Mouse (Mus musculus) brown adipose tissue, adult 24 weeks (tissue): ENCODE measurements around the gene Acsbg2. TPM values are rescaled to one million over a fixed set of nuclear protein-coding genes. Genes with fewer than 3 reads are reported as not detected.
"Not testable (repeated sequence)": the region's sequence is repeated elsewhere in the genome, so short reads cannot be mapped to it uniquely, and the experiment has no call there.

Experiments used
- H3K27ac ChIP-seq: fragments of 200-500 bp; replicated peaks from 2 replicates; pipeline ENCODE4 v1.5.1; 2012; ENCODE audit warnings: low read depth, mild to moderate bottlenecking, low read length
- H3K4me1 ChIP-seq: fragments of 200-500 bp; 2 replicates; pipeline ENCODE4 v1.6.1; 2012; ENCODE audit warnings: low read length, mixed read lengths; ENCODE audit not compliant: control insufficient read depth, insufficient read depth, insufficient read length
- H3K4me3 ChIP-seq: fragments of 200-500 bp; 2 replicates; pipeline ENCODE4 v1.5.1; 2012; ENCODE audit warnings: low read depth, mild to moderate bottlenecking, low read length, moderate library complexity; ENCODE audit not compliant: insufficient read depth
- polyA plus RNA-seq: library from polyadenylated mRNA; stranded (reverse); fragments of >200 nt; gene quantifications from 2 replicates; pipeline ENCODE4 v1.2.4, GENCODE M21; 2012; ENCODE audit not compliant: missing spikeins, insufficient read depth, insufficient read length

Acsbg2 gene
- not detected in 2 replicates for polyA plus RNA-seq

- Histone ChIP-seq H3K27ac (no peak within 1 kb of the TSS), H3K4me3 (no peak within 1 kb of the TSS), H3K4me1 (no peaks in the 10 kb centered on the region)
Measured at GRCm38 (mm10) chr17:56874237-56874636, at the start of gene Acsbg2. Gene Acsbg2 (minus strand): TSS chr17:56874447.

- Histone ChIP-seq H3K4me3 (no peak overlapping the region), H3K27ac (no peak overlapping the region), H3K4me1 (no peaks in the 10 kb centered on the region)
Measured at GRCm38 (mm10) chr17:56919725-56920124, 45.5 kb upstream of the Acsbg2 start.

GRCm38 (mm10) chr17:56917166-56917565 is 42.9 kb upstream of the Acsbg2 start:
- Histone ChIP-seq H3K4me3 (no peak overlapping the region), H3K27ac (no peak overlapping the region)

GRCm38 (mm10) chr17:56913444-56913843 is 39.2 kb upstream of the Acsbg2 start:
- peaks cover 2% of the 10 kb centered on the region; the same call in 1 of the 2 replicates for H3K4me1 ChIP-seq
- H3K27ac ChIP-seq: no peak overlapping the region
- H3K4me3 ChIP-seq: no peak overlapping the region

More at GRCm38 (mm10) chr17:56917166-56917565, 42.9 kb upstream of the Acsbg2 start:
- H3K4me1 ChIP-seq: peaks cover 2% of the 10 kb centered on the region; the same call in 1 of the 2 replicates

GRCm38 (mm10) chr17:56913023-56913422 is 38.8 kb upstream of the Acsbg2 start:
- Histone ChIP-seq H3K4me1 (peaks cover 2% of the 10 kb centered on the region; the same call in 1 of the 2 replicates), H3K27ac (no peak overlapping the region), H3K4me3 (no peak overlapping the region)

- not testable (repeated sequence) for H3K27ac ChIP-seq, H3K4me1 ChIP-seq
Measured at GRCm38 (mm10) chr17:56909764-56910163, 35.5 kb upstream of the Acsbg2 start.

GRCm38 (mm10) chr17:56907887-56908286 is 33.6 kb upstream of the Acsbg2 start:
- no peak overlapping the region for H3K27ac ChIP-seq
- no peak overlapping the region for H3K4me3 ChIP-seq
- no peaks in the 10 kb centered on the region; the same call in 1 of the 2 replicates for H3K4me1 ChIP-seq

More at GRCm38 (mm10) chr17:56909764-56910163, 35.5 kb upstream of the Acsbg2 start:
- H3K4me3 ChIP-seq: not testable (repeated sequence)

- no peak overlapping the region for H3K27ac ChIP-seq
Measured at GRCm38 (mm10) chr17:56907096-56907495, 32.8 kb upstream of the Acsbg2 start.

GRCm38 (mm10) chr17:56906166-56906565 is 31.9 kb upstream of the Acsbg2 start:
- Histone ChIP-seq H3K4me3 (no peak overlapping the region), H3K4me1 (no peaks in the 10 kb centered on the region; the same call in 1 of the 2 replicates), H3K27ac (no peak overlapping the region)

More at GRCm38 (mm10) chr17:56907096-56907495, 32.8 kb upstream of the Acsbg2 start:
- no peak overlapping the region for H3K4me3 ChIP-seq
- no peaks in the 10 kb centered on the region; the same call in 1 of the 2 replicates for H3K4me1 ChIP-seq

GRCm38 (mm10) chr17:56902698-56903097 is 28.5 kb upstream of the Acsbg2 start:
- no peaks in the 10 kb centered on the region; the same call in 1 of the 2 replicates for H3K4me1 ChIP-seq
- H3K4me3 ChIP-seq: no peak overlapping the region

GRCm38 (mm10) chr17:56897630-56898195 is 23.5 kb upstream of the Acsbg2 start:
- H3K4me1 ChIP-seq: no peaks in the 10 kb centered on the region; the same call in 1 of the 2 replicates
- no peak overlapping the region for H3K4me3 ChIP-seq
- H3K27ac ChIP-seq: no peak overlapping the region

More at GRCm38 (mm10) chr17:56902698-56903097, 28.5 kb upstream of the Acsbg2 start:
- H3K27ac ChIP-seq: no peak overlapping the region

- H3K4me3 ChIP-seq: no peak overlapping the region
- H3K4me1 ChIP-seq: no peaks in the 10 kb centered on the region; the same call in 1 of the 2 replicates
- H3K27ac ChIP-seq: no peak overlapping the region
Measured at GRCm38 (mm10) chr17:56896513-56897129, 22.4 kb upstream of the Acsbg2 start.

GRCm38 (mm10) chr17:56895368-56895918 is 21.2 kb upstream of the Acsbg2 start:
- Histone ChIP-seq H3K27ac (no peak overlapping the region), H3K4me3 (no peak overlapping the region)

GRCm38 (mm10) chr17:56890018-56890417 is 15.8 kb upstream of the Acsbg2 start:
- Histone ChIP-seq H3K4me1 (no peaks in the 10 kb centered on the region), H3K27ac (no peak overlapping the region), H3K4me3 (no peak overlapping the region)

More at GRCm38 (mm10) chr17:56895368-56895918, 21.2 kb upstream of the Acsbg2 start:
- no peaks in the 10 kb centered on the region; the same call in 1 of the 2 replicates for H3K4me1 ChIP-seq

- Histone ChIP-seq H3K4me3 (no peak overlapping the region), H3K27ac (no peak overlapping the region), H3K4me1 (no peaks in the 10 kb centered on the region; the same call in 1 of the 2 replicates)
Measured at GRCm38 (mm10) chr17:56888050-56888449, 13.8 kb upstream of the Acsbg2 start.
